Mouse (Mus musculus) intestine, embryonic 16.5 days (tissue): ENCODE data around the gene Ckmt2. TPM values are rescaled to one million over a fixed set of nuclear protein-coding genes. Genes with fewer than 3 reads are reported as not detected.

ENCODE experiments used
- ATAC-seq: fragments of 200-750 bp; cut with Nextera tagmentation; 2 replicates; pipeline ENCODE4 v1.8.0; 2017; ENCODE audit warnings: moderate TSS enrichment, moderate library complexity
- H3K27ac ChIP-seq: fragments of 300-500 bp; sonication (generic); 2 replicates; pipeline ENCODE4 v1.5.1; 2014; ENCODE audit warnings: mild to moderate bottlenecking, low read length
- H3K27me3 ChIP-seq: fragments of 300-500 bp; sonication (generic); replicated peaks from 2 replicates; pipeline ENCODE4 v1.6.1; 2014; ENCODE audit warnings: low read length, control low read depth, mixed read lengths; ENCODE audit not compliant: control insufficient read depth, insufficient read depth
- H3K36me3 ChIP-seq: fragments of 300-500 bp; sonication (generic); 2 replicates; pipeline ENCODE4 v1.6.1; 2014; ENCODE audit warnings: low read length, control low read depth; ENCODE audit not compliant: control insufficient read depth, insufficient read depth
- H3K4me1 ChIP-seq: fragments of 300-500 bp; sonication (generic); 2 replicates; pipeline ENCODE4 v1.6.1; 2014; ENCODE audit warnings: low read length, control low read depth, mixed read lengths; ENCODE audit not compliant: control insufficient read depth, insufficient read depth
- H3K4me2 ChIP-seq: fragments of 300-500 bp; sonication (generic); 2 replicates; pipeline ENCODE4 v1.6.1; 2014; ENCODE audit warnings: low read depth, low read length, control low read depth
- H3K4me3 ChIP-seq: fragments of 300-500 bp; sonication (generic); 2 replicates; pipeline ENCODE4 v1.5.1; 2014; ENCODE audit warnings: mild to moderate bottlenecking, low read length
- H3K9ac ChIP-seq: fragments of 300-500 bp; sonication (generic); 2 replicates; pipeline ENCODE4 v1.6.1; 2014; ENCODE audit warnings: low read depth, low read length
- H3K9me3 ChIP-seq: fragments of 300-500 bp; sonication (generic); 2 replicates; pipeline ENCODE4 v1.6.1; 2016; ENCODE audit warnings: low read length, control low read depth; ENCODE audit not compliant: control insufficient read depth
- WGBS: fragments of 180-500 bp; shearing (Covaris S2); extraction: QIAGEN DNeasy Blood & Tissue Kit; methylation state at CpG from one replicate; pipeline ENCODE4 v1.1.7; 2014; 5-methylcytosine and 5-hydroxymethylcytosine counted together
- polyA plus RNA-seq: library from polyadenylated mRNA; unstranded; fragments of >200 nt; fragmentation: Nextera tagmentation; extraction: Ambion mirVana; gene quantifications from 2 replicates; pipeline ENCODE4 v1.2.1, GENCODE M21; 2015

Ckmt2 gene
- polyA plus RNA-seq, 1 experiment from 2014 or later: 2.8 TPM

DNA sequence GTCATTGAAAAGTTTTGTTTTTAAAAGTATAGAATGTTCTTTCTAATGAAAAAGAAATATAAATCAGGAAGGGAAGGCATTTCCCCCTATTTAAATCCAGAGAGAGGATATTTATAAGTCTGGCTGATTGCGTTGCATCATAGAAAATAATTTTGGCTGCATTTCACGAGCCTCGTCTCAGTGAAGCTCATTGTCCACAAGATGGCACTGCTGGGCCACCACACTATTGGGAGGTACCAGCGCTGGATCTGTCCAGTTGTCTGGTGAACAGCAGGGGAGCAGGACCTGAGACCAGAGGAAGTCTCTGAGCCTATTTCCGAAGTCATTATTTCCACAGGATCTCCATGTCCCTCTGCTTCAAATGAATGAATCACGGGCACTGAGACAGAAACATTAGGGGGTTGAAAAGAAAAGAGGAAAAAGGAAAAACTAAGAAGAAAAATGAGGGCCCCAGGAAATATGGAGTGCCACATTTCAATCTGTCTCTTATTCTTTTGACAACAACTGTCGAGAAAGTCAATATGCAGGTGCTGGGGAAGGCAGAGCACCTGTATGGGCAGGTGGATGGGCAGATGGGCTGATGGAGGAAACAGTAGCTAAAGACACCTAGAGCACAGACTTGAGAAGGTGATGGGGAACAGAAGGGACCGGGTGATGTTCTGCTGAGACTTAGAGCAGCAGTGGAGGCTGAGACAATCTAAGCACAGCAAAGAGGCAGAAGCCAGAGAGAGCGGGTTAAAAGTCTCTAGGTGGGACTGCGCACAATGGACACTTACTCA, 31.7 kb upstream of the Ckmt2 start:
- no peak overlapping the region for H3K4me2 ChIP-seq
- no peak overlapping the region for H3K4me3 ChIP-seq
- no peak overlapping the region for H3K9ac ChIP-seq
- peaks cover 4% of the 10 kb centered on the region; the same call in 1 of the 2 replicates for H3K4me1 ChIP-seq
- H3K27me3 ChIP-seq: no peaks in the 10 kb centered on the region
- ATAC-seq: peak; percentile 66; the same call in 1 of the 2 replicates
- H3K9me3 ChIP-seq: no peaks in the 10 kb centered on the region
- no peaks in the 10 kb centered on the region for H3K36me3 ChIP-seq
- WGBS: 42% methylated on average over 10 of the region's 10 CpGs
- H3K27ac ChIP-seq: no peak overlapping the region

- Histone ChIP-seq H3K9ac (no peak overlapping the region), H3K4me1 (peaks cover 4% of the 10 kb centered on the region; the same call in 1 of the 2 replicates), H3K9me3 (no peaks in the 10 kb centered on the region), H3K4me3 (no peak overlapping the region), H3K27me3 (no peaks in the 10 kb centered on the region), H3K27ac (no peak overlapping the region), H3K4me2 (no peak overlapping the region), H3K36me3 (no peaks in the 10 kb centered on the region)
- no peak for ATAC-seq
- 60% methylated on average over 3 of the region's 3 CpGs for WGBS
Measured at GRCm38 (mm10) chr13:91906338-91906737, 29.7 kb upstream of the Ckmt2 start.

DNA sequence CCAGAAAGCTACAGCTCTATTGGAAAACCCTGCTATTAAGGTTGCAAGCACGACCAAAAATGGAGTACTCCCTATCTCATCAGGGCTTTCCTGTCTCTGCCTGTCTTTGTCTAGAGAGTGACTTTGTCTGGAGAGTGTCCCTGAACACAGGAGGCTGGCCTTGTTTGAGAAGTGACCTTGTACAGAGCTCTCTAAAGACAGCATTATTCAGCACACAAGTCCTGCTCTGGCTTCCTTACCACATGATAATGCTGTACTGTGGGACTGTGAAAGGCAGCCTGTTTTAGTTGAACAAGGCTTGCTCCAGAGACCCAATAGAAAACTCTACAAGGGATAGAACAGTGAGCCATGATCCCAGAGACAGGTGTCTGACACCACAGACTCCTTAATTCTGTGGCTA, 19.8 kb upstream of the Ckmt2 start:
- Histone ChIP-seq H3K36me3 (no peaks in the 10 kb centered on the region), H3K4me1 (no peaks in the 10 kb centered on the region), H3K27ac (no peak overlapping the region), H3K4me2 (no peak overlapping the region), H3K9ac (no peak overlapping the region), H3K4me3 (no peak overlapping the region), H3K9me3 (no peaks in the 10 kb centered on the region), H3K27me3 (no peaks in the 10 kb centered on the region)
- 57% methylated on average over 1 of the region's 1 CpGs for WGBS
- no peak for ATAC-seq

GRCm38 (mm10) chr13:91893132-91893531, 16.4 kb upstream of the Ckmt2 start:
- ATAC-seq: peak; percentile 50; the same call in 1 of the 2 replicates
- Histone ChIP-seq H3K9me3 (no peaks in the 10 kb centered on the region), H3K4me1 (no peaks in the 10 kb centered on the region), H3K36me3 (no peaks in the 10 kb centered on the region), H3K4me3 (no peak overlapping the region), H3K4me2 (no peak overlapping the region), H3K9ac (no peak overlapping the region), H3K27ac (no peak overlapping the region), H3K27me3 (no peaks in the 10 kb centered on the region)
- 62% methylated on average over 6 of the region's 6 CpGs for WGBS

DNA sequence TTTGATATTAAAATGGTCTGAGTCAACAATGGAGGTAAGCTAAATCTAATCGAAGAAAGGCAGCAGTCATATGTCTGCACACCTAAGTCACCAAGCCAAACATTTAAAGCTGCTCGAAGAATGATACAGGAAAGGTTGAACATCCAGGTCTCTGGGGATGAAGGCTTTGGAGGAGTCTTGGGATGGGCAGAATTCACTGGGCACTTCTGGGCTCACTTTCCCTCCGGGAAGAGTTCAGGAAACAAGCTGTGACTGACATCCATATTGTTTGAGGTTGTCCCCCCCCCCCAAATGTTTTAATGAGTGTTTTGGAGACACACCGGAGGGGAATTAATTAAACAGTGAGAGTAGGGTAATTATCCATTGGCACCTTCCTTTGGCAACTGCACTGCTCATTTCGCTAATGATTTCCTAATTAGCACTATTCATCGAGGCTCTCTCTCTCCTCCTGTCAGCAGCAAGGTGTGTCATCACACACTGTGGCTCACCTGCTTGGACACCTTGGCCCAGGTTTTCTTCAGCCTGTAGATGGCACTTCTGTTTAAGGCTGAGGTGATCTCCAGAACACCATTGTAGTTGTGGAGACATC, 13.4 kb upstream of the Ckmt2 start:
- Histone ChIP-seq H3K27ac (no peak overlapping the region), H3K9me3 (no peaks in the 10 kb centered on the region), H3K9ac (no peak overlapping the region), H3K4me3 (no peak overlapping the region), H3K36me3 (no peaks in the 10 kb centered on the region), H3K27me3 (no peaks in the 10 kb centered on the region), H3K4me2 (no peak overlapping the region), H3K4me1 (no peaks in the 10 kb centered on the region)
- ATAC-seq: no peak
- 85% methylated on average over 6 of the region's 6 CpGs for WGBS

DNA sequence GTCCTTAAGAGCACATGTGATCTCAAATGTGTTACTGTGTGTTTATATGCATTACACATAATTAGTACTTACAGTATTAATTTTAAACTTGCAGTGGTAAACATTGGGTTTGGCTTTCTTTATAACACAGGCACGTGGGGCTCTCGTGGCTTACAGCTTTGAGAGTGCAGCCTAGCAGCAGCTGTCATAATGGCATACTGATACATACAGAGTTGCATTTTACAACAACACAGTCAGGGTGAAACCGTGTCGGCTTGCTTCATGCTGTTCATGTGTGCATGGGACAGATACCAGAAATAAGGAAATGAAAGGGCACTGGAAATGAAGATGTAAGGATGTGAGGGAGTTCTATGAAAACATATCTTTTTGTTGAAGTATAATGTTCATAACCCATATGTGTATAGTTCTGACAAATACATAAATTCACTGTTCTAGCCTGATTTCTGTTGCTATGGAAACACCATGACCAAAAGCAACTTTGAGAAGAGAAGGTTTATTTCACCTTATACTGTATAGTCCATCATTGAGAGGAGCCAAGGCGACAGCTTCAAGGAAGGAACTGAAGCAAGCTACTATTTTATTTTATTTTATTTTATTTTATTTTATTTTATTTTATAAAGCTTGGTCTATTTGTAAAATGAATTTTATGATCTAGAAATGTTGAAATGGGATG, 8.2 kb upstream of the Ckmt2 start:
- H3K27me3 ChIP-seq: no peaks in the 10 kb centered on the region
- H3K4me3 ChIP-seq: no peak overlapping the region
- no peaks in the 10 kb centered on the region for H3K4me1 ChIP-seq
- ATAC-seq: no peak
- no peak overlapping the region for H3K4me2 ChIP-seq
- whole genome bisulfite sequencing: 77% methylated on average over 5 of the region's 5 CpGs
- no peak overlapping the region for H3K27ac ChIP-seq
- H3K9me3 ChIP-seq: no peaks in the 10 kb centered on the region
- no peaks in the 10 kb centered on the region for H3K36me3 ChIP-seq
- H3K9ac ChIP-seq: no peak overlapping the region

- H3K9me3 ChIP-seq: no peaks in the 10 kb centered on the region
- no peaks in the 10 kb centered on the region for H3K36me3 ChIP-seq
- H3K4me1 ChIP-seq: peaks cover 3% of the 10 kb centered on the region; the same call in 1 of the 2 replicates
- WGBS: 60% methylated on average over 9 of the region's 9 CpGs
- ATAC-seq: no peak
- no peak overlapping the region for H3K9ac ChIP-seq
- no peak overlapping the region for H3K4me2 ChIP-seq
- H3K27me3 ChIP-seq: no peaks in the 10 kb centered on the region
- no peak overlapping the region for H3K27ac ChIP-seq
- H3K4me3 ChIP-seq: no peak overlapping the region
Measured at GRCm38 (mm10) chr13:91881837-91882480, 5.3 kb upstream of the Ckmt2 start.

DNA sequence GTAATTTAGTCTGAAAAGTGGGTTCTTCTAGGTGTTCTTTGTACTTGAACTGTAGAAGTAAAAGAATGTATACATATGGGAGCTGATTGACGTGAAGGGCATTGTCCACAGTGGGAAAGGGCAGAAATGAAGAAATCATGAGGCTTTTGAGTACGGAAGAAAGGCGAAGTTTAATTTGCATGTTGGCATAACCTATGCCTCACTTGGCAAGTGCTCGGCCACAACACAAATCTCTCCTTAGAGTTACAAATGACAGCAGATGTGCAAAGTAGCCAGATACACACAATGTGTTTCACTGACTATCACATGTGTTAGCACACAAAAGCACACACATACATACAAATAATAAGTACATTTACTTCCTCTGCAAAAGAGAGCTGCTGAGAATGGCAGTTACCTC, 3.6 kb upstream of the Ckmt2 start:
- no peak overlapping the region for H3K4me3 ChIP-seq
- no peaks in the 10 kb centered on the region for H3K27me3 ChIP-seq
- peaks cover 3% of the 10 kb centered on the region; the same call in 1 of the 2 replicates for H3K4me1 ChIP-seq
- 89% methylated on average over 4 of the region's 4 CpGs for WGBS
- no peak for ATAC-seq
- no peak overlapping the region for H3K4me2 ChIP-seq
- H3K27ac ChIP-seq: no peak overlapping the region
- no peaks in the 10 kb centered on the region for H3K36me3 ChIP-seq
- H3K9ac ChIP-seq: no peak overlapping the region
- H3K9me3 ChIP-seq: no peaks in the 10 kb centered on the region

- H3K4me2 ChIP-seq: no peak overlapping the region
- 78% methylated on average over 3 of the region's 3 CpGs for WGBS
- no peaks in the 10 kb centered on the region for H3K36me3 ChIP-seq
- H3K27ac ChIP-seq: 0 out of 2 replicates have a peak overlapping the region, but pooled peaks have one; percentile 90
- H3K27me3 ChIP-seq: no peaks in the 10 kb centered on the region
- H3K9ac ChIP-seq: no peak overlapping the region
- no peak for ATAC-seq
- no peaks in the 10 kb centered on the region for H3K9me3 ChIP-seq
- H3K4me1 ChIP-seq: peaks cover 3% of the 10 kb centered on the region; the same call in 1 of the 2 replicates
- H3K4me3 ChIP-seq: no peak overlapping the region
Measured at GRCm38 (mm10) chr13:91877996-91878395, 1.3 kb upstream of the Ckmt2 start.
